Mouse (Mus musculus): Measurements from ENCODE around the gene Prdm15.

Gene Prdm15

GRCm38 (mm10) chr16:97851741-97852319 is at the start of gene Prdm15:
Gene Prdm15, minus strand, starts transcription at chr16:97851850.
- in situ Hi-C loops (cut with MboI; ENCODE audit: unreplicated experiment in 2 of 2) = no loop called here

GRCm38 (mm10) chr16:97897346-97898024 is 45.8 kb upstream of the Prdm15 start:
- in situ Hi-C loops (cut with MboI; ENCODE audit: unreplicated experiment in 2 of 2) = no loop called here

GRCm38 (mm10) chr16:97887762-97888161 is 36.1 kb upstream of the Prdm15 start:
- in situ Hi-C loops (cut with MboI; ENCODE audit: unreplicated experiment in 2 of 2) = no loop called here

GRCm38 (mm10) chr16:97883696-97884095 is 32.0 kb upstream of the Prdm15 start:
- in situ Hi-C loops (cut with MboI; ENCODE audit: unreplicated experiment in 2 of 2) = loop anchor here (5.0 kb wide), 1 partner anchor 81 kb away; no protein-coding TSS in a partner anchor

GRCm38 (mm10) chr16:97882891-97883290 is 31.2 kb upstream of the Prdm15 start:
- in situ Hi-C loops (cut with MboI; ENCODE audit: unreplicated experiment in 2 of 2) = loop anchor here (5.0 kb wide), 1 partner anchor 81 kb away; no protein-coding TSS in a partner anchor

- in situ Hi-C loops (cut with MboI; ENCODE audit: unreplicated experiment in 2 of 2) = no loop called here
Measured at GRCm38 (mm10) chr16:97879134-97879533, 27.5 kb upstream of the Prdm15 start.

- in situ Hi-C loops (cut with MboI; ENCODE audit: unreplicated experiment in 2 of 2) = no loop called here
Measured at GRCm38 (mm10) chr16:97877502-97877901, 25.9 kb upstream of the Prdm15 start.

GRCm38 (mm10) chr16:97875101-97875500 is 23.5 kb upstream of the Prdm15 start:
- in situ Hi-C loops (cut with MboI; ENCODE audit: unreplicated experiment in 2 of 2) = no loop called here

- in situ Hi-C loops (cut with MboI; ENCODE audit: unreplicated experiment in 2 of 2) = no loop called here
Measured at GRCm38 (mm10) chr16:97874376-97874775, 22.7 kb upstream of the Prdm15 start.

GRCm38 (mm10) chr16:97872657-97873056 is 21.0 kb upstream of the Prdm15 start:
- in situ Hi-C loops (cut with MboI; ENCODE audit: unreplicated experiment in 2 of 2) = no loop called here

- in situ Hi-C loops (cut with MboI; ENCODE audit: unreplicated experiment in 2 of 2) = no loop called here
Measured at GRCm38 (mm10) chr16:97869193-97870102, 17.8 kb upstream of the Prdm15 start.

GRCm38 (mm10) chr16:97863932-97864467 is 12.3 kb upstream of the Prdm15 start:
- in situ Hi-C loops (cut with MboI; ENCODE audit: unreplicated experiment in 2 of 2) = no loop called here

GRCm38 (mm10) chr16:97856050-97856449 is 4.4 kb upstream of the Prdm15 start:
- in situ Hi-C loops (cut with MboI; ENCODE audit: unreplicated experiment in 2 of 2) = no loop called here

GRCm38 (mm10) chr16:97851061-97851740 is 449 bp downstream of the Prdm15 start:
- in situ Hi-C loops (cut with MboI; ENCODE audit: unreplicated experiment in 2 of 2) = no loop called here

- in situ Hi-C loops (cut with MboI; ENCODE audit: unreplicated experiment in 2 of 2) = no loop called here
Measured at GRCm38 (mm10) chr16:97850667-97851060, 986 bp downstream of the Prdm15 start.

GRCm38 (mm10) chr16:97848832-97849231 is 2.8 kb downstream of the Prdm15 start:
- in situ Hi-C loops (cut with MboI; ENCODE audit: unreplicated experiment in 2 of 2) = no loop called here

- in situ Hi-C loops (cut with MboI; ENCODE audit: unreplicated experiment in 2 of 2) = no loop called here
Measured at GRCm38 (mm10) chr16:97844967-97845937, 6.4 kb downstream of the Prdm15 start.

GRCm38 (mm10) chr16:97832154-97832553 is 19.5 kb downstream of the Prdm15 start:
- in situ Hi-C loops (cut with MboI; ENCODE audit: unreplicated experiment in 2 of 2) = no loop called here

- in situ Hi-C loops (cut with MboI; ENCODE audit: unreplicated experiment in 2 of 2) = no loop called here
Measured at GRCm38 (mm10) chr16:97828207-97828606, 23.4 kb downstream of the Prdm15 start.

Measured in v-Abl transformed pro-B cells (cell line).